Mouse (Mus musculus) 416B (cell line): Measurements from ENCODE around the gene Spata31d1a.

ENCODE experiments used
- DNase-seq: peaks from one replicate; pipeline ENCODE4 v3.0.0; 2011; ENCODE audit warnings: low read depth

The Spata31d1a gene

GRCm38 (mm10) chr13:59667763-59668162 lies 42.4 kb downstream of the Spata31d1a start:
- DNase-seq: no peak

- DNase-seq: no peak
Observed at GRCm38 (mm10) chr13:59663939-59664712, 46.0 kb downstream of the Spata31d1a start.

DNA sequence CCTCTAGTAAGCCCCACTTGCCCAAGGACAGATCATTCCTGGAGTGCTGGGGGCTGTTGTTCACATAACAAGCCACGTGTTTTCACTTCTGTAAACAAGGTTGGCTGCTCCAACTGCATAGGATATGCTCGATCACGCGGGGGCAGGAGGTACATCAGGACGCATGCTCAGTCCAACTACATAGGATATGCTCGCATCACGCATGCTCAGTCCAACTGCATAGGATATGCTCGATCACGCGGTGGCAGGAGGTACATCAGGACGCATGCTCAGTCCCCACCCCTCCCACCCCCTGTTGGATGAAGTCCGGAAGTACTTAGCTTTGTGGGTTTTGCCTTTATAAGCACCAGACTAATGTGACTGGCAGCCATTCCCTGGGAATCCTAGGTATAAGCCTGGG lies 48.2 kb downstream of the Spata31d1a start:
- DNase-seq: no peak

- DNase-seq: no peak
Observed at GRCm38 (mm10) chr13:59661387-59661786, 48.7 kb downstream of the Spata31d1a start.

DNA sequence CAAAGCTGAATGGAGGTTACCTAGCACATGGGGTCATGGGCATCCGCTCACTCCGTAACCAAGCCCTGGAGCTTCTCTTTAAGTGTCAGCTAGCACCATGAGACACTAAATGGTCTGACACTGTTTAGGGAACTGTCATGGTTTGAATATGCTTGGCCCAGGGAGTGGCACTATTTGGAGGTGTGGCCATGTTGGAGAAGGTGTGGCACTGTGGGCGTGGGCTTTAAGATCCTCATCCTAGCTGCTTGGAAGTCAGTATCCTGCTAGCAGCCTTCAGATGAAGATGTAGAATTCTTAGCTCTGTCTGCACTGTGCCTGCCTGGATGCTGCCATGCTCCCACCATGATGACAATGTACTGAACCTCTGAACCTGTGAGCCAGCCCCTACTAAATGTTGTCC lies 49.8 kb downstream of the Spata31d1a start:
- DNase-seq: no peak

- DNase-seq: no peak
Observed at GRCm38 (mm10) chr13:59657781-59658180, 52.3 kb downstream of the Spata31d1a start.

GRCm38 (mm10) chr13:59656975-59657388 lies 53.1 kb downstream of the Spata31d1a start:
- DNase-seq: peak; percentile 37

GRCm38 (mm10) chr13:59656316-59656832 lies 53.8 kb downstream of the Spata31d1a start:
- DNase-seq: peak; percentile 76

DNA sequence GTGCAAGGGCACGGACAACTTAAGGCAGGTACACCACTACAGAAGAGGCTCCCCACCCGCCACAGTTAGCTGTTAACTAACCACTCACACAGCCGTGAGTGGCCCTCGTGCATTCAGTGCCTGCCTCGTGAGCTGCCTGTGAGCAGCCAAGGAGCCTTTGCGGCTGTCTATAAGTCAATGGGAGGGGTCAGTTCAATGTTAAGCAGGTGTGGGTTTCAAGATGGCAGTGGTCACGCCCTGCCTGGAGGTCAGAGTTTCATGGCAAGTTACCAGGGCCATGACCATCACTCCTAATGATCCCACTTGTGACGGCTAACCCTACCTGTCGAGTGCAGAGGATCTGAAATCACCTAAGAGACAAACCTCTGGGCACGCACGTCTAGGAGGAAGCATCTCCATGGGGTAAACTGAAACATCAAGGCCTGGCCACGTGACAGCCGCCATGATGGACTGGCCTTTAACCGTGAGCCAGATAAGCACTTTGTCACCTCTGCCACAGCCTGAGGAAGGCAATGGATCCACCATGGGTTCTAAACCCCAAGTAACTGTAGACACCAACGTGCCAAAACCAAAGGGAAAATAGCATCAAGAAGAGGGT lies 54.3 kb downstream of the Spata31d1a start:
- no peak for DNase-seq

DNA sequence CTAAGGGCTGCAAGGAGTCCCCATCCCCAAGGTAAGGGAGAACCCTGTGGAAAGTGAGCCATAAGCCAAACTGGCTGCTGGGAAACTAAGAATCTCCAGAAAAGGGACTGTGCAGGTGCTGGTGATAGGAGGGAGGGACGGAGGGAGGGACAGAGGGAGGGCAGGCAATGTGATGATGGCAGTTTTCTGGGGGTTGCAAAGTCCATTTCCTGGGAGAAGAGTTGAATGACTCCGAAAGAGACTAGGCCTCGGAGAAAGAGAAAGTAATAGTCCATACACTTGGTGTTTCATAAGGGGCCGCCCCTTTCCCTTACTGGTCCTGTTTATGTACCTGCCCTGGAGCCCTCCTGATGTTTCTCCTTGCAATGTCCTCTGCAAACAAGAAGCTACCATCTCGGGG lies 55.7 kb downstream of the Spata31d1a start:
- no peak for DNase-seq

DNA sequence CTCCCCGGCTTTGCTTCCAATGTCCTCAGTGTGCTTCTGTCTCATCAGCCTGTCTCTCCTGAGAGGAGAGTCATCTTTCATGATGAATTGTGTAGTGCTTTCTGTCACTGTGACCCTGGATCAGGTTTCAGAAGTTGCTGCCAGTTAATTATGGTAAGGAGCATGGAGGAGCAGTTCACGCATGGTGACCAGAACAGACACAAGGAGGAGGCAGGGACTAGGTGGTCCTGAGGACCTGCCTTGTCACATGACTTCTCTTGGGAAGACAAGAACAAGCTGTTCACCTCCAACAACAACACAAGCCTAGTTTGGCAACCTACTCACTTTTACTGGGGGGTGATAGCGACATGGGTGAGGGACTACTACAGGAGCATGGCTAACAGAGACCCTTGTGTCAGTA lies 57.0 kb downstream of the Spata31d1a start:
- DNase-seq: no peak

DNA sequence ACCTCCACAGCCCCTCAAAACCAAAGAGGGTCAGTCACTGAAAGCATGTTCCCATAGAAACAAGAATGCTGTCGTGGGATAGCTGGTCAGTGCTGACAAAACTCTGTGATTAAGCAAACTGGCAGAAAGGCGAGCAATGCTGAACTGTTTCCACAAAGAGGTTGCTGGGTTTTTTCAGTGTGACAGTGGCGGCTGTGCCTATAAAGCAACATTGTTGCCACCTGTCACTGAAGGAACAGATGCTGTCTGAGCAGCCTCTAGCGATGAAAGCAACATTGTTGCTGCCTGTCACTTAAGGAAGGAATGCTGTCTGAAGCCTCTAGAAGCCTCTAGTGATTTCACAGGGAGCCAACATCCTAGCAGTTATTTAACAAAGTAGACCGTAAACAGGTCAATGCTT lies 57.5 kb downstream of the Spata31d1a start:
- no peak for DNase-seq
